Mouse (Mus musculus) thymus, adult 2 months (tissue): ENCODE measurements around the gene Vav3. TPM values are rescaled to one million over a fixed set of nuclear protein-coding genes. Genes with fewer than 3 reads are reported as not detected.

Experiments used
- DNase-seq: peaks from one replicate; pipeline ENCODE4 v3.0.0; 2021
- H3K27ac ChIP-seq: fragments of 200-500 bp; 2 replicates; pipeline ENCODE4 v1.5.1; 2012; ENCODE audit warnings: low read length, control low read depth; ENCODE audit not compliant: control insufficient read depth, insufficient read depth
- H3K27me3 ChIP-seq: fragments of 200-500 bp; 2 replicates; pipeline ENCODE4 v1.6.1; 2012; ENCODE audit warnings: mild to moderate bottlenecking, low read length, moderate library complexity, mixed read lengths; ENCODE audit not compliant: control insufficient read depth, insufficient read depth
- H3K36me3 ChIP-seq: fragments of 200-500 bp; 2 replicates; pipeline ENCODE4 v1.6.1; 2012; ENCODE audit warnings: mild to moderate bottlenecking, low read length, moderate library complexity; ENCODE audit not compliant: control insufficient read depth, insufficient read depth
- H3K4me1 ChIP-seq: fragments of 200-500 bp; replicated peaks from 2 replicates; pipeline ENCODE4 v1.6.1; 2012; ENCODE audit warnings: low read length; ENCODE audit not compliant: control insufficient read depth, insufficient read depth
- H3K4me3 ChIP-seq: fragments of 200-500 bp; 2 replicates; pipeline ENCODE4 v1.5.1; 2012; ENCODE audit warnings: mild to moderate bottlenecking, low read length, control low read depth, moderate library complexity; ENCODE audit not compliant: control insufficient read depth, insufficient read depth
- CTCF ChIP-seq: fragments of 200-500 bp; IDR thresholded peaks from 2 replicates; pipeline ENCODE4 v1.5.1; 2012; ENCODE audit warnings: mild to moderate bottlenecking, control low read depth, low read length, moderate library complexity, borderline replicate concordance; ENCODE audit not compliant: control insufficient read depth, poor library complexity, insufficient read depth; ENCODE audit errors: extremely low read depth
- POLR2A ChIP-seq: fragments of 200-500 bp; IDR thresholded peaks from 2 replicates; pipeline ENCODE4 v1.6.1; 2012; ENCODE audit warnings: mild to moderate bottlenecking, low read length, control low read depth, moderate library complexity; ENCODE audit not compliant: control insufficient read depth, poor library complexity, insufficient read depth; ENCODE audit errors: extremely low read depth
- WGBS: fragments of 180-500 bp; shearing (Covaris S2); methylation state at CpG from one replicate; pipeline ENCODE4 v1.1.7; 2018; 5-methylcytosine and 5-hydroxymethylcytosine counted together
- polyA plus RNA-seq: library from polyadenylated mRNA; depleted of rRNA; stranded (reverse); fragments of >200 nt; gene quantifications from 2 replicates; pipeline ENCODE4 v1.2.3, GENCODE M21; 2012

The Vav3 gene
- polyA plus RNA-seq, 1 experiment: 3.1 TPM

GRCm38 (mm10) chr3:109469465-109469864 lies 129.0 kb downstream of the Vav3 start:
- H3K4me1 ChIP-seq: no peaks in the 10 kb centered on the region
- DNase-seq: no peak
- H3K27ac ChIP-seq: no peak overlapping the region
- 90% methylated on average over 3 of the region's 3 CpGs for WGBS
- no peak for TF ChIP-seq POLR2A
- TF ChIP-seq CTCF: no peak
- no peaks in the 10 kb centered on the region for H3K36me3 ChIP-seq
- H3K27me3 ChIP-seq: no peaks in the 10 kb centered on the region
- no peak overlapping the region for H3K4me3 ChIP-seq

GRCm38 (mm10) chr3:109470651-109471255 lies 130.3 kb downstream of the Vav3 start:
- Histone ChIP-seq H3K36me3 (no peaks in the 10 kb centered on the region), H3K27ac (no peak overlapping the region), H3K27me3 (no peaks in the 10 kb centered on the region), H3K4me3 (no peak overlapping the region), H3K4me1 (no peaks in the 10 kb centered on the region)
- no peak for DNase-seq
- TF ChIP-seq POLR2A: no peak
- TF ChIP-seq CTCF: no peak
- WGBS: 88% methylated on average over 1 of the region's 1 CpGs

GRCm38 (mm10) chr3:109476521-109476920 lies 136.1 kb downstream of the Vav3 start:
- Histone ChIP-seq H3K27me3 (no peaks in the 10 kb centered on the region), H3K27ac (no peak overlapping the region), H3K4me3 (no peak overlapping the region), H3K4me1 (no peaks in the 10 kb centered on the region), H3K36me3 (no peaks in the 10 kb centered on the region)
- WGBS: 93% methylated on average over 8 of the region's 8 CpGs
- DNase-seq: no peak
- TF ChIP-seq CTCF: no peak
- no peak for TF ChIP-seq POLR2A

GRCm38 (mm10) chr3:109478297-109478696 lies 137.8 kb downstream of the Vav3 start:
- Histone ChIP-seq H3K27me3 (no peaks in the 10 kb centered on the region), H3K36me3 (no peaks in the 10 kb centered on the region), H3K27ac (no peak overlapping the region), H3K4me3 (no peak overlapping the region), H3K4me1 (no peaks in the 10 kb centered on the region)
- DNase-seq: no peak
- WGBS: 82% methylated on average over 4 of the region's 4 CpGs
- TF ChIP-seq CTCF (no peak), POLR2A (no peak)

GRCm38 (mm10) chr3:109480625-109481024 lies 140.2 kb downstream of the Vav3 start:
- no peak for DNase-seq
- Histone ChIP-seq H3K27me3 (no peaks in the 10 kb centered on the region), H3K27ac (no peak overlapping the region), H3K36me3 (no peaks in the 10 kb centered on the region), H3K4me1 (no peaks in the 10 kb centered on the region), H3K4me3 (no peak overlapping the region)
- 96% methylated on average over 2 of the region's 2 CpGs for WGBS
- TF ChIP-seq POLR2A (no peak), CTCF (no peak)

GRCm38 (mm10) chr3:109486786-109487185 lies 146.3 kb downstream of the Vav3 start:
- Histone ChIP-seq H3K27me3 (no peaks in the 10 kb centered on the region), H3K27ac (no peak overlapping the region), H3K4me3 (no peak overlapping the region), H3K4me1 (no peaks in the 10 kb centered on the region; the same call in 1 of the 2 replicates), H3K36me3 (no peaks in the 10 kb centered on the region)
- WGBS: 81% methylated on average over 3 of the region's 3 CpGs
- no peak for TF ChIP-seq POLR2A
- no peak for TF ChIP-seq CTCF
- DNase-seq: no peak

GRCm38 (mm10) chr3:109487823-109488222 lies 147.4 kb downstream of the Vav3 start:
- H3K36me3 ChIP-seq: no peaks in the 10 kb centered on the region
- no peak for DNase-seq
- no peaks in the 10 kb centered on the region; the same call in 1 of the 2 replicates for H3K4me1 ChIP-seq
- TF ChIP-seq POLR2A: no peak
- no peak for TF ChIP-seq CTCF
- WGBS: 99% methylated on average over 4 of the region's 4 CpGs
- H3K4me3 ChIP-seq: no peak overlapping the region
- no peaks in the 10 kb centered on the region for H3K27me3 ChIP-seq
- no peak overlapping the region for H3K27ac ChIP-seq
